Mouse (Mus musculus): ENCODE results near the gene Gm49416. TPM values are rescaled to one million over a fixed set of nuclear protein-coding genes. Genes with fewer than 3 reads are reported as not detected.

Gene Gm49416
- polyA plus RNA-seq, 1 experiment: 12.7 TPM

DNA sequence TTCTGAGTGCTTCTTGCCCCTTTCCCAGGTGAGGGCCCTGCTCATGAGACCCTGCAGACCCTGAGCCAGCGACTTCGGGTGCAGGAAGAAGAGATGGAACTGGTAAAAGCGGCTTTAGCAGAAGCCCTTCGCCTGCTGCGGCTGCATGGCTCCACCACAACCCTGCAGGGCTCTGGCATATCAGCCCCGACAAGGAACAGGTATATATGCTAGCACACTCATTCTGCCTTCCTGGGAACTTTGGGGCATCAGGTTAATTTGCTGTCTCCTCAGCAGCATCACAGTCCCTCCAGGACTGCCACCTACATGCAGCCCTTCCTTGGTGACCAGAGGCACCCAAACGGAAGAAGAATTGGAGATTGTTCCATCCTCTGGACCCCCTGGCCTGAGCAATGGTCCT is 42.0 kb downstream of the Gm49416 start:
- no peak for TF ChIP-seq GATA1 (IDR thresholded peaks at IDR 0.05; ENCODE audit: low read length)

DNA sequence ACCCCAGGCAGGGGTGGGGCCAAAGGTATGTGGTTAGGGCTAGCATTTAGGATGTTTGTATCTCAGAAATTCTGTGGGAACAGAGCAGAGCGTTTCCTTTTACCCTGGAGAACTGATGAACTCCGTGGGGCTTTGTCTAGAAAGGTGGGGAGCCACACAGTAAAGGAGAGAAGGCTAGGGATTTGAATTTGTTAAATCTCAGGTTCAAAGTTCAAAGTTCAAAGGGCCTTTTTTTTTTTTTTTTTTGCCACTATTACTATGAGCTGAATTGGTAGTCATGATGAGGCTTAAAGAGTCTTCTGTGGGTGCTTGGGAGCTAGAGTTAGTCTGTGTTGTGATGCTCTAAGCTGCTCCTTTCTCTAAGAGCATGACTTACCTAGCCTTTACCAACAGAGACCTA is 48.0 kb downstream of the Gm49416 start:
- TF ChIP-seq GATA1 (IDR thresholded peaks at IDR 0.05; ENCODE audit: low read length): no peak

DNA sequence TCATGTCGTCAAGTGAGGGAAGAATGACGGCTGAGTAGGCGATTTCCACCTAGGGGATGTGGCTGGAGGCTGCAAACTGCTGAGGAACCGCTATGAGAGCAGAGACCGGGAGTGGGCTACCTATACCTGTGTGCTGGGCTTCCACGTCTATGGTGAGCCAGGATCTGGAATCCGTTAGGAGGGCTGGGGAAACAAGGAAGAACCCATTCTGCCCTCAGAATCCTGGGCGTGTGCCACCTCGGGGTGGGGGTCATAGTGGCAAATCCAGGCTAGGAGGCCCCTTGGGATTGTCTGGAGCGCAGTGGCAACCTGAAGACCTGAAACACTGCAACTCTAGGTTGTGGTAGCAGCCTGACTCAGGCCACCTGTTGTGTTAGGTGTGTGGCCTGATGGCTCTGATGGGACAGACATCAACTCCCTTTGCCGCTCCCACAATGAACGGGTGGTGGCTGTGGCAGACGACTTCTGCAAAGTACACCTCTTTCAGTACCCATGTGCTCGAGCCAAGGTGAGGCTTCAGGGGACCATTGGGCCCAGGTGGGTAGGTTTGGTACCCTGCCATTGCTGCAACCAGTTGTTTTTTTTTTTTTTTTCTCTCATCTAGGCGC is 51.9 kb downstream of the Gm49416 start:
- no peak for TF ChIP-seq GATA1 (IDR thresholded peaks at IDR 0.05; ENCODE audit: low read length)

DNA sequence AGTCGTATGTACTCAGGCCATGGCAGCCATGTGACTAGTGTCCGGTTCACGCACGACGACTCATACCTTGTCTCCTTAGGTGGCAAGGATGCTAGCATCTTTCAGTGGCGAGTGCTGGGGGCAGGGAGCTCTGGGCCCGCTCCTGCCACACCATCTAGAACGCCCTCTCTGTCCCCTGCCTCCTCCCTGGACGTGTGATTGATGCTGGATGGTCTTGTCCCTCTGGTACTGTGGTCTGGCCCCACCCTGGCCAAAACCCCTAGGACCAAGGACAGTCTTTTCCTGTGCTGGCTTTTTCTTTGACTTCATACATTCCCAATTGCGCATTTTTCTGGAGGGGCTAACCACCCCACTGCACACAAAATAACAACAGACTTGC is 52.4 kb downstream of the Gm49416 start:
- no peak for TF ChIP-seq GATA1 (IDR thresholded peaks at IDR 0.05; ENCODE audit: low read length)

DNA sequence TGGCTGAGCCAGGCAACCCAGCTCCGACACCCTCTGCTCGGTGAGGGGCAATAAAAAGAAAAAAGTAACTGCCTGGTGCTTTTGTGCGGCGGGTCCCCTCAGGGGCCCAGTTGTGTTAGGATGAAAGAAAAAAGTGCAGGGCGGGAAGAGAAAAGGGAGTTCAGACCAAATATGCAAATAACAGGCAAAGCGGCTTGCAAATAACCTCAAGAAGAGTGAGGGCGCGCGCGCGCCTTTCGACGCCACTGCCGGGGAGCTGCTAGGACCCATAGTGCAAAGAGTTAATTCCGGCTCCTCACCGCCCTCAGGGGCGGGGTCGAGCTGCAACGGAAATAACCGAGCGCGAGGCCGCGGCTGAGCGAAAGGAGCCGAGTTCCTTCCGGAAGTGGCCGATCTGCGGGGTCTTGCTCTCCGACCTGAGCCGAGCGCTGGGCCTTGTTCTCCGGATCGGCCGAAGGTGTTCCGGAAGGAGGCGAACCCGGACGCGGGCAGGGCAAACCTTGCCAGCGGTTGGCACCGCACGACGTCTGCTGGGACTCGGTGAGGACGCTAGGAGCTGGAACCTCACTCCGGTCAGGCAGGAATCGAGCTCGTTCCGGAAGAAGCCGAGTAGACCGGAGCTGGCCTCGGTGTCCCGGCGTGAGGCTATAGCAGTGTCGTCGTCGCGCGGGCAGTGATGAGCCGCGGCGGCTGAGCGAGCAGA is 52.9 kb downstream of the Gm49416 start, which contains the start of gene Mta2:
Gene Mta2 (plus strand): TSS at position 361 of the 703 bp plus-strand sequence.
- TF ChIP-seq GATA1 (IDR thresholded peaks at IDR 0.05; ENCODE audit: low read length): no peak

DNA sequence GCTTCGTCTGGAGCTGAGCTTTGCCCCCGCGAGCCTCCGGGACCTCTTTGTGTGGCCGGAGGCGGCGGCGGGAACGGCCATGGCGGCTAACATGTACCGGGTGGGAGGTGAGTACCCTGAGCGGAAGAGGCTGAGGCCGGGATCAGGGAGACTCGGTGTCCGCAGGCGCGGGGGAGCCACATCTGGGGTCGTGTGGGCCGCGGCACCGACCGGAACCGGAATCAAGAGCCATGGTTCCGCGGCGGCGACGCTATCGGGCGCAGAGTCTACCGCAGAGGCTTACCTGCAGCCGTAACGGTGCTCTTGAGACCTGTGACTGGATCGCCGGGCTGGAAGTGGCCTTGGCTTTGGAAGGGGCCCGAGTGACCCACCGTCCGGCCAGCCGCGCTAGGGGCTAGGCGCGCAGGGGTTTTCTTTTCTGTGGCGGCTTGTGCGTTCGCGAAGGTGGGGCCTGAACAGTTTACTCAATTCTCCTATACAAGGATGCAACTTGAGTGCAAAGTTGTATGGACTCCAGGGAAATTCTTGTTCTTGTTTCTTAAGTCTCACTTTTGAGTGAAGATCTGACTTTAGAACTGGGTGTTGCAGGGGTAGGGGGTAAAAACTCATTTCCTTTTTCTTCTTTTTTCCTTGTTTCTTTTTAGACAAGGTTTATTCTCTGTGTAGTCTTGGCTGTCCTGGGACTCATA is 53.7 kb downstream of the Gm49416 start:
- TF ChIP-seq GATA1 (IDR thresholded peaks at IDR 0.05; ENCODE audit: low read length): no peak

DNA sequence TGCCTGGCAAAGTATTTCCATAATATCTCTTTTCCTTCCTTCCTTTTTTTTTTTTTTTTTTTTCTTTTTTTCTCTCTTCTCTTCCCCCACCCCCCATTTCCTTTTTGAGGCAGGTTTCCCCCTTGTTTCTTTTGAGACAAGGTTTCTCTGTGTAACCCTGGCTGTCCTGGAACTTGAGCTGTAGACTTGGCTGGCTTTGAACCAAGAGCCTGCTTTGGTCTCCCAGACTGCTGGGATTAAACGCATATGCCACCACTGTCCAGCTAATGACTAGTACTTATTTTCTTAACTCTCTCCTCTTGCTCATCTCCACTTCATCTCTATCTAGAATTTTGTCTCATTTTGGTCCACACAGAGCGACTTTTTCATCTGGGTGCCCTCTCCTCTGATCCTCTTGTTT is 54.3 kb downstream of the Gm49416 start:
- TF ChIP-seq GATA1 (IDR thresholded peaks at IDR 0.05; ENCODE audit: low read length): no peak

DNA sequence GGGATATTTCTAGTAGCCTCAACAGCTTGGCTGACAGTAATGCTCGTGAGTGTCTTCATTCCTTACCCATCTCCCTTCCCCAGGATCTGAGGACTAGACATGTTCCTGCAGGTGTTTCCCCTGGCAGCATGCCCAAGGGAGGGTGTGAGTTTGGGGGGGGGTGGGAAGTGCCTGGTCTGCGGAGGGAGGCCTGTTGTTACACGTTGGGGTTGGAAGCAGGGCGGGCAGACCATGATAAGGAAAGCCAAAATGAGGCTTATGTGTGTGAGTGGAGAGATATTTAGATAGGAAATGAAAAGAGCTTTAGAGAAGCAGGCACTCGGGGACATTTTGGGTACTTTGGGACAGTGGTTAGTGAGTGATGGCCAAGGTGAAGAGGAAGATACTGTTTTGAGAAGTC is 55.3 kb downstream of the Gm49416 start:
- no peak for TF ChIP-seq GATA1 (IDR thresholded peaks at IDR 0.05; ENCODE audit: low read length)

DNA sequence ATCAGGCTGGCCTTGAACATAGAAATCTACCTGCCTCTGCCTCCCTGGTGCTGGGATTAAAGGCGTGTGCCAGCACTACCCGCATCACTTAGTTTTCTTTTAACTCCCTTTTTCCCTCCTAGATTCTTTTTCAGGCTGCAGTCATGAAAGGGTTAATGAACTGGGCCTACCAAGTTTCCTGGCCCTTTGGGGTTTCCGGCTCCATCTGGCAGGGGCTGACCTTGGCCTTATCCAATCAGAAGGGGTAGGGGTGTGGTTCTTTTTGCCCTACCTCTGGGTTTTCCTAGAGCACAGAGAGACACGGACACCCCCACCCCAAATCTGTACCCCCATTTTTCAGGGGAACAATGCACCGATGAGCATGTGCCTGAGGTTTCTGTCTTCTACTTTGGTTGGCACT is 56.0 kb downstream of the Gm49416 start:
- TF ChIP-seq GATA1 (IDR thresholded peaks at IDR 0.05; ENCODE audit: low read length): no peak

Other genes with a start within 250 kb of the Gm49416 start
- gene Chrm1, start 225.1 kb upstream of the Gm49416 start, polyA plus RNA-seq (2012): 0.02 and 0.12 TPM in 2 replicates
- gene Slc3a2, start 165.6 kb upstream of the Gm49416 start, polyA plus RNA-seq (2012): 180 and 242 TPM in 2 replicates
- gene Wdr74, start 153.1 kb upstream of the Gm49416 start, polyA plus RNA-seq (2012): 45.8 and 52.0 TPM in 2 replicates
- 1.8 and 2.1 TPM in 2 replicates for gene 1700092M07Rik, start 148.2 kb upstream of the Gm49416 start, polyA plus RNA-seq (2012)
- 13.4 and 17.1 TPM in 2 replicates for gene Stx5a, start 147.5 kb upstream of the Gm49416 start, polyA plus RNA-seq (2012)
- 23.2 and 29.3 TPM in 2 replicates for gene Nxf1, start 131.9 kb upstream of the Gm49416 start, polyA plus RNA-seq (2012)
- 3.6 and 4.5 TPM in 2 replicates for gene Tmem223, start 117.9 kb upstream of the Gm49416 start, polyA plus RNA-seq (2012)
- 50.4 and 51.8 TPM in 2 replicates for gene Tmem179b, start 114.5 kb upstream of the Gm49416 start, polyA plus RNA-seq (2012)
- gene Taf6l, start 102.5 kb upstream of the Gm49416 start, polyA plus RNA-seq (2012): 42.9 and 51.9 TPM in 2 replicates
- 8.1 and 8.9 TPM in 2 replicates for gene Polr2g, start 90.3 kb upstream of the Gm49416 start, polyA plus RNA-seq (2012)
- 1.4 and 1.9 TPM in 2 replicates for gene Zbtb3, start 86.4 kb upstream of the Gm49416 start, polyA plus RNA-seq (2012)
- 2.1 and 3.1 TPM in 2 replicates for gene Ttc9c, start 69.6 kb upstream of the Gm49416 start, polyA plus RNA-seq (2012)
- gene Hnrnpul2, start 68.9 kb upstream of the Gm49416 start, polyA plus RNA-seq (2012): 100 and 147 TPM in 2 replicates
- 110 and 157 TPM in 2 replicates for gene AC129217.1, start 59.2 kb upstream of the Gm49416 start, polyA plus RNA-seq (2012)
- 9.4 and 10.6 TPM in 2 replicates for gene Bscl2, start 51.5 kb upstream of the Gm49416 start, polyA plus RNA-seq (2012)
- gene Gng3, start 49.7 kb upstream of the Gm49416 start, polyA plus RNA-seq (2012): not detected in 2 replicates
- gene Lrrn4cl, start 38.2 kb upstream of the Gm49416 start, polyA plus RNA-seq (2012): not detected in 2 replicates
- gene Ubxn1, start 17.4 kb upstream of the Gm49416 start, polyA plus RNA-seq (2012): 262 and 324 TPM in 2 replicates
- gene Uqcc3, start 8.0 kb upstream of the Gm49416 start, polyA plus RNA-seq (2012): 63.4 and 71.1 TPM in 2 replicates
- 0.46 and 0.48 TPM in 2 replicates for gene Lbhd1, start 5.2 kb upstream of the Gm49416 start, polyA plus RNA-seq (2012)
- gene Gm49403, start 5.0 kb upstream of the Gm49416 start, polyA plus RNA-seq (2012): not detected in 2 replicates
- gene 1810009A15Rik, start 73 bp upstream of the Gm49416 start, polyA plus RNA-seq (2012): 63.6 and 93.2 TPM in 2 replicates
- 50.3 and 53.9 TPM in 2 replicates for gene Ints5, start 4.1 kb downstream of the Gm49416 start, polyA plus RNA-seq (2012)
- 45.9 and 48.4 TPM in 2 replicates for gene Ganab, start 9.1 kb downstream of the Gm49416 start, polyA plus RNA-seq (2012)
- gene B3gat3, start 31.4 kb downstream of the Gm49416 start, polyA plus RNA-seq (2012): 110 and 120 TPM in 2 replicates
- 29.4 and 38.6 TPM in 2 replicates for gene Rom1, start 40.4 kb downstream of the Gm49416 start, polyA plus RNA-seq (2012)
- 100 and 115 TPM in 2 replicates for gene Eml3, start 40.6 kb downstream of the Gm49416 start, polyA plus RNA-seq (2012)
- 75.9 and 85.0 TPM in 2 replicates for gene Mta2, start 52.9 kb downstream of the Gm49416 start, polyA plus RNA-seq (2012)
- gene Tut1, start 64.9 kb downstream of the Gm49416 start, polyA plus RNA-seq (2012): 53.5 and 54.6 TPM in 2 replicates
- 60.0 and 221 TPM in 2 replicates for gene Eef1g, start 78.1 kb downstream of the Gm49416 start, polyA plus RNA-seq (2012)
- gene Ahnak, start 100.4 kb downstream of the Gm49416 start, polyA plus RNA-seq (2012): 0.31 and 1.3 TPM in 2 replicates
- not detected in 2 replicates for gene Scgb1a1, start 199.0 kb downstream of the Gm49416 start, polyA plus RNA-seq (2012)
- gene Asrgl1, start 246.7 kb downstream of the Gm49416 start, polyA plus RNA-seq (2012): 63.9 and 66.8 TPM in 2 replicates

Measured in G1E-ER4 (cell line).